Mouse (Mus musculus) spleen, adult 2 months (tissue): Measurements from ENCODE around the gene Mapk14.

Source experiments
- CTCF ChIP-seq: fragments of 200-500 bp; IDR thresholded peaks from 2 replicates; pipeline ENCODE4 v1.5.1; 2011; ENCODE audit warnings: mild to moderate bottlenecking, inconsistent platforms; ENCODE audit not compliant: insufficient read depth, insufficient read length, insufficient replicate concordance; ENCODE audit errors: extremely low read depth
- POLR2A ChIP-seq: fragments of 200-500 bp; IDR thresholded peaks from 2 replicates; pipeline ENCODE4 v1.6.1; 2011; ENCODE audit warnings: low read depth, low read length, inconsistent platforms

DNA sequence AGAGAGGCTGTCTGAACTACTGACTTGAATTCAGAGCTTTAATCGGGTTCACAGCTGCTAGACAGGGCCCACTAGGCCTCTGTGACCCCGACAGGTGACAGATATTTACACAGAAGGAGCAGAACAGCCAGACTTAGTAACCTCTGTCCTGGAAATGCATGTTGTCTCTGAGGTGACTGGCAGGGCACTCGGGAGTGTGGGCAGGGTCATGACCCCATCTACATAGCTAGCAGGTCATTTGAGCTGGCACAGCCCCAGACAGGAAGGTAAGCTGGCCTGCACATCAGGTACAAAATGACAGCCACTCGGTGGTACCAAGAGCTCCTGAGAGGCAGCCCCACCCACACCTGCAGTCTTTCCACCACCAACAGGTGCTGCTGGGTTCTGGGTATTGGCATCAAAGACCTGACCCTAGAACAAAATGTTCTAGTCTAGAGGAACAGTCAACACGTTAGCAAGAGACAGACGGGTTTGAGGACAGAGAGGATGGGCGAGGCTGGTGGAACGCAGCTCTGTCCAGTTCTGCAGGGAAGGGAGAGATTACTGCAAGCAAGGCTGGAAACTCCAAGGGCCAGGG, 69.7 kb downstream of the Mapk14 start:
- TF ChIP-seq CTCF (no peak), POLR2A (no peak)
